Mouse (Mus musculus) midbrain, embryonic 11.5 days (tissue): ENCODE measurements around the gene Efcab9. TPM values are rescaled to one million over a fixed set of nuclear protein-coding genes. Genes with fewer than 3 reads are reported as not detected.
"Not testable (repeated sequence)": the region's sequence is repeated elsewhere in the genome, so short reads cannot be mapped to it uniquely, and the experiment has no call there.

ENCODE experiments used
- ATAC-seq: fragments of 200-750 bp; cut with Nextera tagmentation; 2 replicates; pipeline ENCODE4 v1.8.0; 2017; ENCODE audit warnings: moderate TSS enrichment, moderate library complexity; ENCODE audit not compliant: low FRiP score
- DNase-seq: peaks from one replicate; pipeline ENCODE4 v3.0.0; 2015; ENCODE audit warnings: low spot score; ENCODE audit errors: missing footprints
- H3K27ac ChIP-seq: fragments of 300-500 bp; sonication (generic); 2 replicates; pipeline ENCODE4 v1.5.1; 2014; ENCODE audit warnings: low read depth, low read length
- H3K27me3 ChIP-seq: fragments of 300-500 bp; sonication (generic); 2 replicates; pipeline ENCODE4 v1.6.1; 2014; ENCODE audit warnings: mild to moderate bottlenecking, low read length, moderate library complexity, mixed read lengths; ENCODE audit not compliant: control insufficient read depth, insufficient read depth
- H3K36me3 ChIP-seq: fragments of 300-500 bp; sonication (generic); 2 replicates; pipeline ENCODE4 v1.6.1; 2014; ENCODE audit warnings: mild to moderate bottlenecking, low read length, moderate library complexity, mixed read lengths; ENCODE audit not compliant: control insufficient read depth, insufficient read depth
- H3K4me1 ChIP-seq: fragments of 300-500 bp; sonication (generic); 2 replicates; pipeline ENCODE4 v1.6.1; 2014; ENCODE audit warnings: low read length; ENCODE audit not compliant: control insufficient read depth, insufficient read depth
- H3K4me2 ChIP-seq: fragments of 300-500 bp; sonication (generic); 2 replicates; pipeline ENCODE4 v1.6.1; 2014; ENCODE audit warnings: mild to moderate bottlenecking, moderate library complexity
- H3K4me3 ChIP-seq: fragments of 300-500 bp; sonication (generic); 2 replicates; pipeline ENCODE4 v1.5.1; 2014; ENCODE audit warnings: low read depth, low read length
- H3K9ac ChIP-seq: fragments of 300-500 bp; sonication (generic); 2 replicates; pipeline ENCODE4 v1.6.1; 2014; ENCODE audit warnings: low read length
- H3K9me3 ChIP-seq: fragments of 300-500 bp; sonication (generic); 2 replicates; pipeline ENCODE4 v1.6.1; 2016; ENCODE audit warnings: low read length; ENCODE audit not compliant: control insufficient read depth
- WGBS: fragments of 180-500 bp; shearing (Covaris S2); extraction: QIAGEN DNeasy Blood & Tissue Kit; methylation state at CpG from one replicate; pipeline ENCODE4 v1.1.7; 2014; 5-methylcytosine and 5-hydroxymethylcytosine counted together
- polyA plus RNA-seq: library from polyadenylated mRNA; unstranded; fragments of >200 nt; fragmentation: Nextera tagmentation; extraction: Ambion mirVana; gene quantifications from 2 replicates; pipeline ENCODE4 v1.2.1, GENCODE M21; 2014

The Efcab9 gene
- polyA plus RNA-seq, 1 experiment from 2014 or later: 0.23 TPM

- Histone ChIP-seq H3K9me3 (no peaks in the 10 kb centered on the region), H3K4me1 (no peaks in the 10 kb centered on the region), H3K27ac (no peak overlapping the region), H3K36me3 (peaks cover 3% of the 10 kb centered on the region; the same call in 1 of the 2 replicates), H3K27me3 (no peaks in the 10 kb centered on the region), H3K4me2 (no peak overlapping the region), H3K9ac (no peak overlapping the region), H3K4me3 (no peak overlapping the region)
- WGBS: 93% methylated on average over 4 of the region's 4 CpGs
- ATAC-seq (no peak), DNase-seq (no peak)
Measured at GRCm38 (mm10) chr11:32518770-32519169, 13.1 kb downstream of the Efcab9 start.

- Histone ChIP-seq H3K9me3 (no peaks in the 10 kb centered on the region), H3K9ac (no peak overlapping the region), H3K27me3 (no peaks in the 10 kb centered on the region), H3K4me3 (no peak overlapping the region), H3K4me1 (no peaks in the 10 kb centered on the region), H3K27ac (no peak overlapping the region), H3K4me2 (no peak overlapping the region), H3K36me3 (peaks cover 3% of the 10 kb centered on the region; the same call in 1 of the 2 replicates)
- no peak for ATAC-seq
- no peak for DNase-seq
- WGBS: 92% methylated on average over 8 of the region's 8 CpGs
Measured at GRCm38 (mm10) chr11:32516916-32517712, 14.8 kb downstream of the Efcab9 start.

GRCm38 (mm10) chr11:32516091-32516490 lies 15.8 kb downstream of the Efcab9 start:
- ATAC-seq (no peak), DNase-seq (peak; percentile 26)
- Histone ChIP-seq H3K9me3 (no peaks in the 10 kb centered on the region), H3K4me3 (no peak overlapping the region), H3K4me2 (no peak overlapping the region), H3K27ac (no peak overlapping the region), H3K27me3 (no peaks in the 10 kb centered on the region), H3K36me3 (peaks cover 3% of the 10 kb centered on the region; the same call in 1 of the 2 replicates), H3K9ac (no peak overlapping the region), H3K4me1 (no peaks in the 10 kb centered on the region)
- 92% methylated on average over 12 of the region's 12 CpGs for WGBS

GRCm38 (mm10) chr11:32514853-32515252 lies 17.0 kb downstream of the Efcab9 start:
- 93% methylated on average over 4 of the region's 5 CpGs for WGBS
- H3K9me3 ChIP-seq, H3K9ac ChIP-seq, H3K4me2 ChIP-seq, H3K27ac ChIP-seq, H3K36me3 ChIP-seq, H3K4me3 ChIP-seq, H3K27me3 ChIP-seq, H3K4me1 ChIP-seq, ATAC-seq: not testable (repeated sequence)
- peak; percentile 33 for DNase-seq

GRCm38 (mm10) chr11:32510930-32511329 lies 21.0 kb downstream of the Efcab9 start:
- H3K9me3 ChIP-seq: no peaks in the 10 kb centered on the region
- no peaks in the 10 kb centered on the region; the same call in 1 of the 2 replicates for H3K36me3 ChIP-seq
- no peak overlapping the region for H3K4me3 ChIP-seq
- no peaks in the 10 kb centered on the region for H3K27me3 ChIP-seq
- H3K27ac ChIP-seq: no peak overlapping the region
- ATAC-seq (no peak), DNase-seq (no peak)
- H3K9ac ChIP-seq: no peak overlapping the region
- 73% methylated on average over 1 of the region's 1 CpGs for WGBS
- no peaks in the 10 kb centered on the region for H3K4me1 ChIP-seq
- no peak overlapping the region for H3K4me2 ChIP-seq

- H3K4me1 ChIP-seq: no peaks in the 10 kb centered on the region
- ATAC-seq (no peak), DNase-seq (peak; percentile 79)
- H3K4me2 ChIP-seq: no peak overlapping the region
- no peaks in the 10 kb centered on the region; the same call in 1 of the 2 replicates for H3K36me3 ChIP-seq
- no peaks in the 10 kb centered on the region for H3K9me3 ChIP-seq
- H3K27me3 ChIP-seq: no peaks in the 10 kb centered on the region
- 86% methylated on average over 7 of the region's 7 CpGs for WGBS
- H3K4me3 ChIP-seq: no peak overlapping the region
- no peak overlapping the region for H3K9ac ChIP-seq
- no peak overlapping the region for H3K27ac ChIP-seq
Measured at GRCm38 (mm10) chr11:32505091-32505739, 26.7 kb downstream of the Efcab9 start.

- H3K27me3 ChIP-seq: no peaks in the 10 kb centered on the region
- no peak overlapping the region for H3K4me3 ChIP-seq
- no peak overlapping the region for H3K9ac ChIP-seq
- H3K27ac ChIP-seq: no peak overlapping the region
- H3K4me2 ChIP-seq: no peak overlapping the region
- DNase-seq (peak; percentile 81), ATAC-seq (no peak)
- H3K36me3 ChIP-seq: no peaks in the 10 kb centered on the region; the same call in 1 of the 2 replicates
- 98% methylated on average over 2 of the region's 2 CpGs for WGBS
- H3K9me3 ChIP-seq: no peaks in the 10 kb centered on the region
- no peaks in the 10 kb centered on the region for H3K4me1 ChIP-seq
Measured at GRCm38 (mm10) chr11:32503711-32504110, 28.2 kb downstream of the Efcab9 start.

GRCm38 (mm10) chr11:32499931-32500330 lies 31.9 kb downstream of the Efcab9 start:
- no peaks in the 10 kb centered on the region for H3K27me3 ChIP-seq
- 96% methylated on average over 4 of the region's 4 CpGs for WGBS
- no peak overlapping the region for H3K4me3 ChIP-seq
- no peak overlapping the region for H3K4me2 ChIP-seq
- ATAC-seq (no peak), DNase-seq (no peak)
- H3K27ac ChIP-seq: no peak overlapping the region
- H3K4me1 ChIP-seq: no peaks in the 10 kb centered on the region
- H3K36me3 ChIP-seq: no peaks in the 10 kb centered on the region
- H3K9me3 ChIP-seq: no peaks in the 10 kb centered on the region
- no peak overlapping the region for H3K9ac ChIP-seq
